Mouse (Mus musculus) heart, postnatal 10 days (tissue): ENCODE data around the gene BC055324. TPM values are rescaled to one million over a fixed set of nuclear protein-coding genes. Genes with fewer than 3 reads are reported as not detected.
"Not testable (repeated sequence)": the region's sequence is repeated elsewhere in the genome, so short reads cannot be mapped to it uniquely, and the experiment has no call there.

Experiments
- DNase-seq, 2 experiments: peaks; one replicate each; pipeline ENCODE4 v3.0.0; 2021
- intact Hi-C: fragments of 180-260 bp; cut with DNase I; formaldehyde crosslinking; loops from one replicate; pipeline ENCODE4 v1.15.1; 2025
- total RNA-seq, 2 experiments: library from RNA; stranded (reverse); gene quantifications; 2 replicates each; pipeline ENCODE4 v1.2.3; 2021

Gene BC055324
- 1 to 10 TPM; 1.5 to 3.3 TPM for total RNA-seq

GRCm38 (mm10) chr1:163994721-163995608 lies at the start of gene BC055324, which contains the start of gene Mettl18:
Gene BC055324 (minus strand): TSS chr1:163994796.
Gene Mettl18 (plus strand): TSS chr1:163994889.
- DNase-seq = peak; percentile 93 to 95
- intact Hi-C loops = no loop called here

- intact Hi-C loops = no loop called here
- peak; percentile 71 to 76 for DNase-seq
Observed at GRCm38 (mm10) chr1:164043549-164043948, 49.0 kb upstream of the BC055324 start.

- intact Hi-C loops = no loop called here
- DNase-seq = no peak
Observed at GRCm38 (mm10) chr1:164040385-164041135, 46.0 kb upstream of the BC055324 start.

- DNase-seq = peak in 1 of 2 experiments; percentile 8
- intact Hi-C loops = no loop called here
Observed at GRCm38 (mm10) chr1:164027416-164027815, 32.8 kb upstream of the BC055324 start.

GRCm38 (mm10) chr1:164025685-164026084 lies 31.1 kb upstream of the BC055324 start:
- intact Hi-C loops = no loop called here
- no peak for DNase-seq

GRCm38 (mm10) chr1:164022106-164022505 lies 27.5 kb upstream of the BC055324 start:
- intact Hi-C loops, DNase-seq: not testable (repeated sequence)

- DNase-seq, intact Hi-C loops: not testable (repeated sequence)
Observed at GRCm38 (mm10) chr1:164020746-164021145, 26.1 kb upstream of the BC055324 start.

GRCm38 (mm10) chr1:164019789-164020188 lies 25.2 kb upstream of the BC055324 start:
- no peak for DNase-seq
- intact Hi-C loops = no loop called here

- DNase-seq = no peak
- intact Hi-C loops = no loop called here
Observed at GRCm38 (mm10) chr1:164018221-164018896, 23.8 kb upstream of the BC055324 start.

- DNase-seq = no peak
- intact Hi-C loops = no loop called here
Observed at GRCm38 (mm10) chr1:164014616-164015015, 20.0 kb upstream of the BC055324 start.

GRCm38 (mm10) chr1:164009235-164009634 lies 14.6 kb upstream of the BC055324 start:
- peak; percentile 7 to 47 for DNase-seq
- intact Hi-C loops = loop anchor here (1.0 kb wide), 1 partner anchor 175 kb away; no protein-coding TSS in a partner anchor

- DNase-seq = no peak
- intact Hi-C loops = no loop called here
Observed at GRCm38 (mm10) chr1:164004311-164004710, 9.7 kb upstream of the BC055324 start.

- intact Hi-C loops = no loop called here
- no peak for DNase-seq
Observed at GRCm38 (mm10) chr1:164001831-164002452, 7.3 kb upstream of the BC055324 start.

- intact Hi-C loops = no loop called here
- DNase-seq = no peak
Observed at GRCm38 (mm10) chr1:163995609-163995913, 965 bp upstream of the BC055324 start.

- DNase-seq = no peak
- intact Hi-C loops = no loop called here
Observed at GRCm38 (mm10) chr1:163994173-163994720, 349 bp downstream of the BC055324 start.

GRCm38 (mm10) chr1:163992371-163992770 lies 2.2 kb downstream of the BC055324 start:
- intact Hi-C loops = no loop called here

GRCm38 (mm10) chr1:163976515-163976914 lies 18.1 kb downstream of the BC055324 start:
- DNase-seq = no peak
- intact Hi-C loops = no loop called here

More at GRCm38 (mm10) chr1:163992371-163992770, 2.2 kb downstream of the BC055324 start:
- DNase-seq = no peak

GRCm38 (mm10) chr1:163975088-163975487 lies 19.5 kb downstream of the BC055324 start:
- no peak for DNase-seq
- intact Hi-C loops = no loop called here

GRCm38 (mm10) chr1:163974471-163974870 lies 20.1 kb downstream of the BC055324 start:
- intact Hi-C loops = no loop called here
- DNase-seq = no peak

GRCm38 (mm10) chr1:163964008-163964689 lies 30.4 kb downstream of the BC055324 start:
- intact Hi-C loops = no loop called here
- no peak for DNase-seq
